Mouse (Mus musculus) hindlimb bud, embryonic 11.5 days (tissue): Measurements from ENCODE around the gene Agbl4.
A peak's percentile ranks its signal among the peaks of the same experiment; 100 is the strongest.

Experiments used
- DNase-seq: peaks from one replicate; pipeline ENCODE4 v3.0.0-alpha.2; 2012; ENCODE audit warnings: low read depth, low spot score; ENCODE audit errors: extremely low spot score

The Agbl4 gene

DNA sequence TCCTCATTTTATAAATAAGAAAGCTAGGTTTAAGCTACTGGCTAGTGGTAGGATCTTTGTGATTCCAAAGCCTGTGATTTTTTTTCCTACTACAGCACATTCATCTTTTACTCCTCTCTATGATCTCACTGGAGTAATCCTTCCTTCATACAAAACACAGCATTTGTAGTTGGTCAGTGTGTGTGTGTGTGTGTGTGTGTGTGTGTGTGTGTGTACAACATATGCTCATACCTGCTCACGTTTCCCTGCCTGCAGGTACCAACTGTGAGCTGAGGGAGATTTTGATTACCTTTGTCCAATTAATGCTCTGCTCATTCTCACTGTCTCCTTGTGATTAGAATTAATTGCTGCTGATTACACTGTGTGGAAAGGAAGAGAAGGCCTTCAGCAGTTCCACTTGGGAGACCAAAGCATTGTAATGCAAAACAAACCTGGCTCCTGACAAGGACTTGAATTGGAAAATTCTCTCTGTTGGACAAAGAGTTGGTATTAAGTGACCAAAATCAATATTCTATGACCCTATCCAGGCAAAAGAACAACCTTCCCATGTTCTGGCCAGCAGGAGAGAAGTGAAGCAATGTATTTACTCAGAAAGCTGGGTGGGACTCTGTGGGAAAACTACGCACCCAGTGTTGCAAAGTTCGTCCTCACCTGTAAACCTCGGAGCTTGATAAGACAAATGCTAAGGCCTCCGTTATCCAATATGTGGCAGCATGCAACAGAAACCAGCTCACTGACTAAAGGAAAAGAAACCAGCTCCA is 1241.7 kb downstream of the Agbl4 start:
- no peak for DNase-seq

DNA sequence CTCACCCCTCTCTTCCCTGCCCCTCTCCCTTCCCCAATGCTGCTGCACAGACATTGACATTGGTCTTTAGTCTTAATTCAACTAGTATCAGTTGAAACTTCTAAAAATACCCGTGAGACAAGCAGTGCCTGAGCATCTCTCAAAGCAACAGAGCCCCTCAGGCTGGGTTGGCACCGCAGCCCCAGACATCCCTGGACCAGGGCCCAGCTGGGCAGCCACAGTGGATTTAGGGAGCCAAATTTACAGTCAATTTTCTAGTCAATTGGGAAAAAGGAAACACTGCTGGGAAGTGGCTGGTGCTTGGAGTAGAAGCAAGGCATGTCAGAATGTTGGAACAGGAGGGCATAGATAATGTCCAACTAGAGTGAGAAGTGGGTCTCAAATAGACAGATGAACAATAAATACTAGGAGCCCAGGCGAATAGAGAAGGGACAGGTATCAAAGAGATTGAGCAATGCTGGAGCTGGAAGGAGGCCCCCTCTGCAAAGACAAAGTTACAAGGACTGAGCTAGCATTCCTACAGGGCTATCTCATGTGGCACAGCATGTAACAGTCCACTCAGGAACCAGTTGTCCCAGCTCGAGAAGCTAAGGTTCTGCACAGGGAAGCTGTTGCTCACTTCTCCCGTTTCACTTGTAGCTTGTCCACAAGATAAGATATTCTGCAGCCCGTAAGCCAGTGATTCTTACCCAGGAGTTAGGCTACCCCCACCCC is 1247.8 kb downstream of the Agbl4 start:
- DNase-seq: no peak

- no peak for DNase-seq
Observed at GRCm38 (mm10) chr4:111645831-111646166, 1248.3 kb downstream of the Agbl4 start.

GRCm38 (mm10) chr4:111653451-111653850 is 1256.0 kb downstream of the Agbl4 start:
- no peak for DNase-seq

DNA sequence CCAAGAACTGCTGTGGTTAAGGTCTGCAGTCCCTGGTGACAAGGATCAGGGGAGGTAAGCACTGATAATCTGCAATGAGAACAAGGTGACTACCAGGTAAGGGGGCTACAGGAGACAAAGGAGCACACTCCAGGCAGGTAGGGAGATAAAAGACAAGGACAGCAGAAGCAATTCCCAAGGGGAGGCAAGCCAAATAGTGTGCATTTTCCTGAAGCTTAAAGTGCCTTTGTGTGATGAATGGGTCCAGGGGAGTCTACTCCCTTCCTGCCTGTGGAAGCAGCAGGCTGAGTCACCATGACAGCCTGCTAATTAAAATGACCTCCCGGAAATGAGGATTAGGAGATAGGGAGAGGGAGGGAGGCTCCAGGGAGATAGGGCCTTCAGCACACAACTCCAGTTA is 1266.3 kb downstream of the Agbl4 start:
- DNase-seq: no peak

DNA sequence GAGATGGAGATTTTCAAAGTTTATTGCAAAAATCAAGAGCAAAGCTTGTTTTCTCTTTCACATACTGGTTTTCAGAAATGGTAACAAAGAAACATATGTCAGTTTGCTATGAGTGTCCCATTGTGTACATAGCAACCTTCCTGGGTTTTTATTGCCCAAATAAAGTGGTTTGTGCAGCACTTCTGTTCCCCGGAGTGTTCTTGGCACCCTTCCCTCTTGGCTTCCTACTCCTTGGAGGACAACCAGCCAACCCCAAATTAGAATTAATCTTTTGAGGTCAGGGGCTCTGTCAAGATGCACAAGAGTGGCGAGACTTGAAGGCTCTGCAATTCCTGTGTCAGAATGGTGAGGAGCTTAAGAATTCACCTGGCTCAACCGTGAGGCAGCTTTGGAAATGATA is 1266.7 kb downstream of the Agbl4 start:
- DNase-seq: no peak

DNA sequence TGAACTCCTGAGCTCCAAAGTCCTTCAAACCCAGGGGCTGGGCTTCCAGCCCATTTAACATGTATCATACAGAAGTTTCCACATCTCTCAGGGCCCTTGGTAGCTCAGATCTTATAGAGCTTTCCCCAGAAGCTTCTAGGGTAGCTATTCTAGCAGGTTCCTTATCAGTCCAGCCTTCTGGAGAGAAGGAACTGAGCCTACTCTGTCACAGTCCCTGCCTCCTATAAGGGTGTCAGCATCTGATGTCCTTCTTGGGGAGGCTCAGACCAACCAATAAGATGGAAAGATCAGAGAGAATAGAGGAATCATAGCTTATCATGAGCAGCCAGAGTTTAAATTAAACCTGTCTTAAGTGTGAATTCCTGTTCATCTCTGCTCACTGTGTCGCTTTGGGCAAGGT is 1269.3 kb downstream of the Agbl4 start:
- no peak for DNase-seq

DNA sequence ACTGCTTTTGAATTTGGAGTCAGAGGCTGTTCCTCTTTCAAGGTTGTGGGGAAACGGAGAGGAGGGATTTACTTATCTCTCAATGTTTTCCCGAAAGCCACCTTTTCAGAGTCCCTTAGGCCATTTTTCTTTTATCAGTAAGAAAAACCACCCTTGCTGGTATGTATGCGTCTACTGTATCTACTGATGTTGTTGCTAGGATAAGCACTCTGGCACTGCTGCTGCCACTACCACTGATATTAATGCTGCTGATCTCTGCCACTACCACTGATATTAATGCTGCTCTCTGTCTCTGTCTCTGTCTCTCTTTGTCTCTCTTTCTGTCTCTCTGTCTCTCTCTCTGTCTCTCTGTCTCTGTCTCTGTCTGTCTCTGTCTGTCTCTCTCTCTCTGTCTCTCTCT is 1271.9 kb downstream of the Agbl4 start:
- DNase-seq: no peak

DNA sequence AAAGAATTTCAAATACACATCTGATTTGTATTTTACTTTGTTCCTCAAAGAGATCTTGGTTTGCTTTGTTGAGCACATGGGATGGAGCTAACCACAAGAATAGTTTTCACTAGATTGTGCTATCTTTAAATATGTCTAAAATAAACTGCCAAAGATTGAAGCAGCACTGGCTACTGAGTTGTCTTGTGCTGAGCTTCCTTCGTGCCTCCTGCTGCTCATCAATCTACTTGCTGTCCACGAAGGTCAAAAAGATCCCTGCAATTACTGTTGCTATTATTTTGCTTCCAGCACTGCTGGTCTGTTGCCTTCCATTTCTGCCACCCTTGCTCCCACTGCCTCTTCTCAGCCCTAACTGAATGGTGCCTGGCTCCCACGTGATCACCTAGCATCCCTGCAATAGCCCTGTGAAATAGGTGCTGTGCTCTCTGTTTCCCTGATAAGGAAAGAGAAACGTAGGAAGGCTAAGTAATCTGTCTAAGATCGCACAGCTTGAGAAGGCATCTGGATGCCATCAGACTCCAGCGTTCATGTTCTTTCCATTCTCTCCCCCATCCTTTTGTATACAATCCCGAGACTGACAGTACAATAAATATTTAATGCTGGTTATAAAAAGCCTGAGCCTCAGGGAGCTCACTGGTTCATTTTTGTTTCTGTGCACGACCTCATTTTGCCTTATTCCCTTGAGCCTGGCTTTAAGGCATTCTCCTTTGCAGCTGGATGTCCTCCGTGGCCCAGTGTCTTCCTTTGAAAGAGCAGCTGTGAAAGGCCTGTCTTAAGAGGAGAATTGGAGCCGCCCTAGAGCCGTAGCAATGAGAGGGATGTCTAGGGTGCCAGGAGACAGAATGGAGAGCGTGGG is 1273.3 kb downstream of the Agbl4 start:
- DNase-seq: no peak

- no peak for DNase-seq
Observed at GRCm38 (mm10) chr4:111671440-111671839, 1274.0 kb downstream of the Agbl4 start.

GRCm38 (mm10) chr4:111673904-111674303 is 1276.4 kb downstream of the Agbl4 start:
- no peak for DNase-seq

GRCm38 (mm10) chr4:111681926-111682325 is 1284.5 kb downstream of the Agbl4 start:
- DNase-seq: no peak

- no peak for DNase-seq
Observed at GRCm38 (mm10) chr4:111682793-111683192, 1285.3 kb downstream of the Agbl4 start.

DNA sequence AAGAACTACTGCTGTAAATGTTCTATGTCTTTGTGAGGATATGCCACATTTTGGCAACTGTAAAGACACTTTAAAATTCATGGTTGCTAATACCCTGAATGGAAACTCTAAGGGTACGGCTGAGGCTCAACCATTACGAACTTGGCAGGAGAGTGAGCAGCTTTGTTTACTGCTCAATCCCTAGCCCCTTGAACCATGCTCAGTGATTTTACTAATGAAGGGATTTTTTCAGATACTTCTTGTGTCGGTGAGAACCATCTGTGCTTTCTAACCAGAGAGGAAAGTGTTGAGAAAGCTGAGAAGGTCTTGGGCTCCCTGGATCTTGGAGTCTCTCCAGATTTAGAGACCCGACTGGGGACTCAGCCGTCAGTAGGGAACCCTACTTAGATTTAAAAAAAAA is 1286.4 kb downstream of the Agbl4 start:
- no peak for DNase-seq

DNA sequence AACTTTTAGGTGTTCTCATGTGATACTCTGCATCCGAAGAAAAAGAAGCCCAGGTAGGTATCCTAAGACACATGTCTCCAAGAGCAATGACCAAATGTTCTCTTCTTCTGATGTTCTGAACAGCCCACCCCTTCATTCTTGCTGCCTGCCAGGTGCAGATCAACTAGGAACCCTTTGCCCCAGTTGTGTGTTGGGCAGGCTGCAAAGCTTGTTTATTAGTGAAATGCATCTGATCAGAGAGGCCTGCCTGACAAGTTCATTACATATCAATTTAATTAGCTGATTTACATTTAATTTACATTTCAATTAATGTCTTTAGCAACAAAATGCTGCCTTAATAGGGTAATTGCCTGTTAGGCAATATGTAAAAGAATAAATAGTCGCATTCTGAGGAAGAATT is 1288.5 kb downstream of the Agbl4 start:
- no peak for DNase-seq

DNA sequence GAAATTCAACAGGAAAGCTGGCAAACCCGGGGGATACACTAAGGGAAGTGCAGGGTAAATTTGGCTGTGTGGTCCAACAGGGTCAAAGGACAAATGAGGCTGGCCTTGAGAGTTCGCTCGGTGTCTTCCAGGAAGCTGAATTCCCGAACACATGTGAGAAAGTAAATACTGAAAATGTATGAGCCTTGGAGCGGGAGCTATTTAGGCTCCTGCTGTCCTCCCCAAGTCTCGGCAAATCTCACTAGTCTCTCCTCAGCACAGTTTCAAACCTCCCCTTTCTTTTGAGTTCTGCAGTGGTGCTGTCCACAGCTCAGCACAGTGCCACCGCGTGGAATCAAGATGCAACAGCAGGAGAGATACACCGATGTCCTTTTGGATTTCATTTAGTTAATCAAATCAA is 1289.5 kb downstream of the Agbl4 start:
- no peak for DNase-seq

DNA sequence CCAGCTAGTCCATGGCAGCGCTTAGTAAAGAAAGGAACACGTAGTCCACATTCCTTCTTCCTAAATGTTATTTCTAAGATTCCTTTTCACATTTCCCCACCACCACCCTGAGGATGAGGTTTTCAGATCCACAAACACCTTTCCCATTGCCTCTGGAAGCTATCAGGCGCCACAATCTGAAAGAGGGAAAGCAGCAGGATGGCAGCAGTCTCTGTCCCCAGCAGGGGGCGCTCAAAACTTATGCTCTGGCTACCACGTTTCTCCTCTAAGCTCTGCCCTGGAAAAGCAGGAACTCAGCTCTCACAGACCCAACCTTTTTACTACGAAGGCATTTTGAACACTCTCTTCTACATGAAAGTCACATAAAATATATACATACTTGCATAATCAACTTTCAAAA is 1290.2 kb downstream of the Agbl4 start:
- DNase-seq: peak; percentile 80

DNA sequence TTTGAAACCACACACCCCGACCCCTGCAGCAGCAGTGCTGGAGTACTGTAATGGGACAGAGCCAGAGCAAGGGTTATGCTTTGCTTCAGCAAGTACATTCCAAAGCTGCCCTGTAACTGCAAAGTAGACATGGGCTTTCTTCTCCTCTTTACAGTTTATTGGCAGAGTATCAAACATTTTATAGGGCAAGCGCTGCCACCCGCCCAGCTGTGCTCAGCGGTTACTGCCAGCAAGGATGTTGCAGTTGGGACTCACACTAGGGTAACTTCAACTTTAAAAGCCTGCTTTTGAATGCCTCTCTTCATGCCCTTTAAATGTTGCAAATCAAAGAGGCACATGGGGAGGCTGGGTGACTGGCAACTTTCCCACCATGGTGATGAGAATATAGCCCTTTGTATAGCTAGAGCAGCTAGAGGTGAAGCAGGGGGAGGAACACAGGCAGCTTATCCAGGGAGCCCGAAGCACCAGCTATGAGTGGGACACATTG is 1293.6 kb downstream of the Agbl4 start:
- DNase-seq: no peak

DNA sequence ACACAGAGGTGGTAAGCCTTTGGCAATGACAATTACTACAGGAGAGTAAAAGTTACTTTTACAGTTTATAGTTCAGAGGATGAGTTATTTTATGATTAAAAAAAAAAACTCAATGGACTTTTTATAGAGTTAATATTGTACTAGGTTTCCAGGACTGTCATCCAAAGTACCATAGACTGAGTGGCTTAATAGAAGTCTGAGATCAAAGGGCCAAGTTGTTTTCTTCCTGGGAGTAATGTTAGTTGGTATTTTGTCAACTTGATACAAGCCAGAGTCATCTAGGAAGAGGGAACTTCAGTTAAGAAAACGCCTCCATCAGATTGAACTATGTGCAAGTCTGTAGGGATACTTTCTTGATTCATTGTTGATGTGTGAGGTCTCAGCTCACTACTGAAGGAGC is 1303.9 kb downstream of the Agbl4 start:
- DNase-seq: no peak

DNA sequence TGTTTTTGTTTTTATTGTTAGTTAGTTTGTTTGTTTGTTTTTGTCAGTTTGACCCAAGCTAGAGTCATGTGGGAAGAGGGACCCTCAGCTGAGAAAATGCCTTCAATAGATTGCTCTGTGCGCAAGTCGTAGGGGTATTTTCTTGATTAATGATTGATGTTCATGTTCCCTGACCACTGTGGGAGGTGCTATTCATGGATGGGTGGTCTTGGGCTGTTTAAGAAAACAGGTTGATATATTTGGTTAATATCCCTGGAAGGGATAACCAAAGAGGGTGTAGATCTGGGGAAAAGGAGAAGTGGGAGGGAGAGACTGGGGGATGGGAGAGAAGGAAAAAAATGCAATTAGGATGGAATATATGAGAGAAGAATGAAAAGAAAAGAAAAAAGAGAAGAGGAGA is 1306.7 kb downstream of the Agbl4 start:
- no peak for DNase-seq

DNA sequence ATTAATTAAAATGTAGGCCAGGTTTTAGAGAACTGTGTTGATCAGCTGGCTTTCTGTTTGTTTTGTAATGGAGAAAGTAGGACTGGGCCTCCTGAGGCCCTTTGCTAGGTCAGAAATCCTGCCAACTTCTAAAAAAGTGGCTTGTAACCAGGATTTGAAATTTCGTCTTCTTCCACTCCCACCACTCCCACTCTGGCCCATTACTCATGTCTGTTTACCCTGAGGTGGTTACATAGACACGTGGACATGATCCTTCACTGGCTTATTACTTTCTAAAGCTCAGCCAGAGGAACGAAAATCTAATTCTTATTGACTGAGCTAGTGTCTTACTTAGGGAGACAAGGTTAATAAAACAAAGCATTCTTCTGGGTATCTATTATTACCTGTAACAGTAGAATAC is 1307.5 kb downstream of the Agbl4 start:
- no peak for DNase-seq
